Mouse (Mus musculus): Measurements from ENCODE around the gene Tlr13.
"Not testable (repeated sequence)": the region's sequence is repeated elsewhere in the genome, so short reads cannot be mapped to it uniquely, and the experiment has no call there.

Tlr13 gene

DNA sequence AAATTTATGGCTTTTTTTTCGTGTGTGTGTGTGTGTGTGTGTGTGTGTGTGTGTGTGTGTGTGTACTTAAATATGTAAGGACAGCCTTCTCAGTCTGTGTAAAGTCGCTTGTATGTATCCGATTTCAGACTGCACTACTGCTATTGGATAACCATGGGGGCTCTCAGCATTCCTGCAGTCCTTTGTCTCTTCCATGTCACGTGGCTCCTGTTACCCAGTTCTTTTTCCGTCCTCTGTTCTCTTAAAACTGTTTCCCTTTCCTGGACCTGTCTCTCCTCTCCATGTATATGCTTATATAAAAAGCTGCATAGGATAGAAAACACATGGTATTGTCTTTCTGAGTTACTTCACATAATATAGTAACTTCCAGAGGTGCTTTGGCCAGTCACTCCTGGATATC, 42.7 kb downstream of the Tlr13 start:
- in situ Hi-C loops (cut with MboI) = no loop called here

DNA sequence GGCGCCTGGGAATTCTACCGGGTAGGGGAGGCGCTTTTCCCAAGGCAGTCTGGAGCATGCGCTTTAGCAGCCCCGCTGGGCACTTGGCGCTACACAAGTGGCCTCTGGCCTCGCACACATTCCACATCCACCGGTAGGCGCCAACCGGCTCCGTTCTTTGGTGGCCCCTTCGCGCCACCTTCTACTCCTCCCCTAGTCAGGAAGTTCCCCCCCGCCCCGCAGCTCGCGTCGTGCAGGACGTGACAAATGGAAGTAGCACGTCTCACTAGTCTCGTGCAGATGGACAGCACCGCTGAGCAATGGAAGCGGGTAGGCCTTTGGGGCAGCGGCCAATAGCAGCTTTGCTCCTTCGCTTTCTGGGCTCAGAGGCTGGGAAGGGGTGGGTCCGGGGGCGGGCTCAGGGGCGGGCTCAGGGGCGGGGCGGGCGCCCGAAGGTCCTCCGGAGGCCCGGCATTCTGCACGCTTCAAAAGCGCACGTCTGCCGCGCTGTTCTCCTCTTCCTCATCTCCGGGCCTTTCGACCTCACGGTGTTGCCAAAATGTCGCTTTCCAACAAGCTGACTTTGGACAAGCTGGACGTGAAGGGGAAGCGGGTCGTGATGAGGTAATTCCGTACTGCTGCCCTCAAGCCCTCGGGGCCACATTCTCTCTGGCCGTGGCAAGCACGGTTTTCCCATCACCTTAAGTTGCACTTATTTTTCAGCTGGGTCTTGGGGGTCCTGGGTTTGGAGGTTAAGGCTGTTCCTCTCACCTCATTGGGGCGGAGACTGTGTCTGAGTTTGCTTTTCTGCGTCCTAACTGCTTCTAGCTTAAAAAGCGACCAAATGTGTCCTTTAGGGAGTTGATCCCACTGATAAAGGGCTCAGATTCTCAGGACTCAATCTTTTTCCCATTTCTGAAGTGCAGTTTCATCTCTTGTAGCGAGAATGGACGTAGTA, 44.0 kb downstream of the Tlr13 start, which contains the start of gene Pgk1:
Gene Pgk1 (plus strand): TSS at position 388 of the 937 bp plus-strand sequence.
- in situ Hi-C loops (cut with MboI) = no loop called here

DNA sequence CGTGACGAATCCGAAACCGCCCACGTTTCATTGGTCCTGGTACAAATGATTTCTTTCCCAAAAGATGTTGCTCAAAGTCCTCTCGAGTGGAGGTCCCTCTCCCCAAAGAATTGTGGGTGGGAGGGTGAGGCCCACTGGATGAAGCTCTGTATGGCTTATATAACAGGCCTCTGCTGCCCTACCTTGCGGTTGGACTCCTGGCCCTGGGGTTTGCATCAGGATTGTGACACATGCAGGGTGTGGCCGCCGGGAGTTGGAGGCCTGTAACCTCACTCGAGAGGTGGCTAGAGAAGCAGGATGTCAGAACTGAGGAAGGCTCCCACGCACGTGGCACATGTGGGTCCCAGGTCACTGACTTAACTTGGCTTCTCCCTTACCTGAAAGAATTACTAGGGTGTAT, 44.7 kb downstream of the Tlr13 start:
- in situ Hi-C loops (cut with MboI) = no loop called here

DNA sequence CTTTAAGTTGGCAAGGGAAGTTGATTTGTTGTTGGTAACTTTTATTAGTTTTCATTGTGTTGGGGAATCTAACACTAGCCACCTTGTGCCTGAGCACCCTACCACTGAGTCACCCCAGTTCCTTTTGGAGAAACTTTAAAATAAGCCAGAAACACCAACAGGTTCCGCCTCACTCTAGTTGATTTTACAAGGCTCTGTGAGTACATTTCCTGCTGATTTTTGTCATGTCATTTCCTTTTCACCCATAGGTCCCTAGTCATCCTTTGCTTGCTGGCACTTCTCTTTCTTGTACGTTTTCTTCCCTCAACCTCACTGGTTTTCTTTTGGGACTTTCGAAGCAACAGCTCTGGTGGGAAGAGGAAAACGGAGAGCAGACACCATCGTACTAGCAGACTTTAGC, 46.4 kb downstream of the Tlr13 start:
- in situ Hi-C loops (cut with MboI) = no loop called here

DNA sequence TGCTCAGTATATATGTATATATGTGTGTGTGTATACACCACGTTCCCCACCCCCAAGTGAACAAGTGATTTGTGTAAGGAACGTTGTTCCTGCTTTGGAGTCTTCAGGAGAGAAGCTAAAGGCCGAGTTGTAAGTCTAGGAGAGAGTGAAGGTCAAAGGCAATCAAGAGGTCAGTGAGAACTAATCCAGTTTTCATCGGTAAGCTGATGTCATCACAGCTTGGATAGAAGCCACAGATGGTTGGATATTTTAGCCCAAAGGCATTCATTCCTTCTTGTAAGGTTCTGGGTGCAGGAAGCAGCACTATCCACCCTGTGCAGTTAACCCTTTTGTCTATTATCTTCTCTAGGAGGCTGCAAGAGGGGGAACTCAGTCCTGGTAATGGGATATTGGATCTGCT, 47.1 kb downstream of the Tlr13 start:
- in situ Hi-C loops (cut with MboI) = no loop called here

DNA sequence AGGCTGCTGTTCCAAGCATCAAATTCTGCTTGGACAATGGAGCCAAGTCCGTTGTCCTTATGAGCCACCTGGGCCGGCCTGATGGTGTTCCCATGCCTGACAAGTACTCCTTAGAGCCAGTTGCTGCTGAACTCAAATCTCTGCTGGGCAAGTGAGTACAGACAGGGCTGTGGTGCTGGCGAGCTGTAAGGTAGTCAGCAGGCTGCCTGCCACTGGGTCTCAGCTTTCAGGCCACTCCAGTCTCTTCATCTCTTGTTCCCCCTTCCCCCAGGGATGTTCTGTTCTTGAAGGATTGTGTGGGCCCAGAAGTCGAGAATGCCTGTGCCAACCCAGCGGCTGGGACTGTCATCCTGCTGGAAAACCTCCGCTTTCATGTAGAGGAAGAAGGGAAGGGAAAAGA, 51.4 kb downstream of the Tlr13 start:
- in situ Hi-C loops (cut with MboI) = not testable (repeated sequence)

DNA sequence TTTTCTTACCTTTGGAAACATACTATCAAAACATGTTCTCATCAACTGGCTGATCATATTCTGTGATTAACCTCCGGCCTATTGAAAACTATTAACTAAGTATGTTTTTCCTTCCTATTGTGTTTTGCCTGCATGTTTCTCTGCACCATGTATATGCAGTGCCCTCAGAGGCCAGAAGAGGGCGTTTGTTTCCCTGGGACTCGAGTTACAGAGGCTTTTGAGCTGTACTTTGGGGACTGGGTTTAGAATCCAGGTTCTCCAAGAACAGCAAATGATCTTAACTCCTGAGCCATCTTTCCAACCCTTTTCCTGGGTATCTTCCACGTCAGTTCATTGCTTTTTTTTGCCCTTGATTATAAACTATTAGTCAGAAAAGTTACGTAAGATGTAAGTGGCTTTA, 54.3 kb downstream of the Tlr13 start:
- in situ Hi-C loops (cut with MboI) = no loop called here

DNA sequence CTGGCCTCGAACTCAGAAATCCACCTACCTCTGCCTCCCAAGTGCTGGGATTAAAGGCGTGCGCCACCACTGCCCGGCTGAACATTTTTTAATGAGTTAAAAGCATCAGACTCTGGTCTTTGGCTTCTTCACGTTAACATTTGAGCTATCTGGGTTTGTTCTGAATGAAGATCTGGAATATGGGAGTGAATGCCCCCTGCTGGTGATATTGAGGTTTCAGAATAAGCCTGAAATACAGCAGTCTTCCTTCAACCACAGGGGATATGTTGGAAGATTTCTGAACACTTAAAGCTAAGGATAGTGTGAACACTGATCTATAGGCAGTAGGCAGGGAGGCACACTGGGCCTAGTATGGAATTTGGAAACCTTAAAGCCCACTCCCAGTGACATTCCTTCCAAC, 55.9 kb downstream of the Tlr13 start:
- in situ Hi-C loops (cut with MboI) = no loop called here

DNA sequence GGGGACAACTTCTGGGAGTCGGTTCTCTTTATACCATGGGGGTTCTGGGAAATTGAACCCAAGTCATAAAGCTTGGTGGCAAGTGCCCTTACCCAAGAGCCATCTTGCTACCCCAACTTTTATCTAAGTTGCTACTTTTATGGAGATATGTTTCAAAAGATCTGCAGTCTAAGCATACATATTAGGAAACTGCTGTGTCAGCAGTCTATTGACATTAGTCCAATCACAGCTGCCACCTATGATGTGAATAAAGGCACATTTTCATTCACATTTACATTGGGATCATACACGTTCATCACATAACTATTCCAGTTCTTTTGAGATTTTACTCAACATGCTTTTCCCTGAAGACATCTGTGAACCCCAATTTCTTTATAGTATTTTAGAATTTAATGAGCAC, 66.1 kb downstream of the Tlr13 start:
- in situ Hi-C loops (cut with MboI) = loop anchor here (25.0 kb wide), 1 partner anchor 1278 kb away; no protein-coding TSS in a partner anchor
